Mouse (Mus musculus) G1E (cell line): ENCODE measurements around the gene Mkks.

Experiments used
- CTCF ChIP-seq: IDR thresholded peaks from 2 replicates; pipeline ENCODE4 v1.5.1; 2012; ENCODE audit warnings: low read depth, low read length, inconsistent platforms, mixed read lengths
- GATA1 ChIP-seq: IDR thresholded peaks from 2 replicates; pipeline ENCODE4 v1.6.1; 2012; ENCODE audit warnings: borderline replicate concordance, low read length, inconsistent platforms, mixed read lengths
- GATA2 ChIP-seq: IDR thresholded peaks from 2 replicates; pipeline ENCODE4 v1.6.1; 2012; ENCODE audit warnings: low read depth, low read length, inconsistent platforms, borderline replicate concordance
- TAL1 ChIP-seq: conservative IDR thresholded peaks from 2 replicates; pipeline ENCODE4 v1.6.1; 2012; ENCODE audit warnings: low read depth, low read length, inconsistent platforms, mixed read lengths

- TF ChIP-seq CTCF (no peak), GATA1 (no peak), GATA2 (no peak), TAL1 (no peak)
Observed at GRCm38 (mm10) chr2:136894494-136894893, 3.3 kb upstream of the Mkks start.
